Mouse (Mus musculus) liver, embryonic 16.5 days (tissue): Measurements from ENCODE around the gene Sh3rf1. TPM values are rescaled to one million over a fixed set of nuclear protein-coding genes. Genes with fewer than 3 reads are reported as not detected.

Experiments used
- ATAC-seq: fragments of 200-750 bp; cut with Nextera tagmentation; 2 replicates; pipeline ENCODE4 v1.8.0; 2017; ENCODE audit warnings: low read depth, mild to moderate bottlenecking, moderate number of reproducible peaks, moderate library complexity
- H3K27ac ChIP-seq: fragments of 300-500 bp; sonication (generic); 2 replicates; pipeline ENCODE4 v1.5.1; 2014; ENCODE audit warnings: mild to moderate bottlenecking, low read length
- H3K27me3 ChIP-seq: fragments of 300-500 bp; sonication (generic); 2 replicates; pipeline ENCODE4 v1.6.1; 2014; ENCODE audit warnings: low read depth, low read length, mixed read lengths; ENCODE audit not compliant: control insufficient read depth, insufficient read depth
- H3K36me3 ChIP-seq: fragments of 300-500 bp; sonication (generic); 2 replicates; pipeline ENCODE4 v1.6.1; 2014; ENCODE audit warnings: mild to moderate bottlenecking; ENCODE audit not compliant: control insufficient read depth, insufficient read depth
- H3K4me1 ChIP-seq: fragments of 300-500 bp; sonication (generic); 2 replicates; pipeline ENCODE4 v1.6.1; 2014; ENCODE audit warnings: low read depth, low read length, mixed read lengths; ENCODE audit not compliant: control insufficient read depth
- H3K4me2 ChIP-seq: fragments of 300-500 bp; sonication (generic); 2 replicates; pipeline ENCODE4 v1.6.1; 2014; ENCODE audit warnings: low read depth, low read length, mixed read lengths
- H3K4me3 ChIP-seq: fragments of 300-500 bp; sonication (generic); 2 replicates; pipeline ENCODE4 v1.5.1; 2014; ENCODE audit warnings: low read depth, mild to moderate bottlenecking, low read length
- H3K9ac ChIP-seq: fragments of 300-500 bp; sonication (generic); 2 replicates; pipeline ENCODE4 v1.6.1; 2014; ENCODE audit warnings: low read depth, low read length
- H3K9me3 ChIP-seq: fragments of 300-500 bp; sonication (generic); replicated peaks from 2 replicates; pipeline ENCODE4 v1.6.1; 2016; ENCODE audit warnings: low read length; ENCODE audit not compliant: control insufficient read depth
- WGBS: fragments of 180-500 bp; shearing (Covaris S2); extraction: QIAGEN DNeasy Blood & Tissue Kit; methylation state at CpG from one replicate; pipeline ENCODE4 v1.1.7; 2014; ENCODE audit not compliant: insufficient replicate concordance; 5-methylcytosine and 5-hydroxymethylcytosine counted together
- polyA plus RNA-seq: library from polyadenylated mRNA; unstranded; fragments of >200 nt; fragmentation: Nextera tagmentation; extraction: Ambion mirVana; gene quantifications from 2 replicates; pipeline ENCODE4 v1.2.1, GENCODE M21; 2015

Gene Sh3rf1
- polyA plus RNA-seq, 1 experiment from 2014 or later = 1.5 TPM

DNA sequence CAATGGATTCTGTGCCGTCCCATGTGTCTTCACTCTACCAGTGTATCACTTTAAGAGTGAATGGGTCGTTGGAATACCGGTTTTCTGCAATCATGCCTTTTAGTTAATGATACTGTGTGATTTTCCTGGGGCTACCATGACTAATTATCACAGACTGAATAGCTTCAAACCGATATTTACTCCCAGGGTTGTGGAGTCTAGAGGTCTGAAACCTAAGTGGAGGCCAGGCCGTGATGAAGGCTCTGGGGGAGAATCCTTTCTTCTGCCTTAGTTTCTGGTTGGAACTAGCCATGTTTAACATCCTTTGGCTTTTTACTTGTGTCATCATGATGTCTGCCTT lies 78.3 kb downstream of the Sh3rf1 start:
- no peaks in the 10 kb centered on the region for H3K27me3 ChIP-seq
- WGBS = 60% methylated on average over 5 of the region's 5 CpGs
- ATAC-seq = no peak
- H3K9me3 ChIP-seq = no peaks in the 10 kb centered on the region
- H3K4me3 ChIP-seq = no peak overlapping the region
- H3K4me1 ChIP-seq = no peaks in the 10 kb centered on the region
- no peak overlapping the region for H3K9ac ChIP-seq
- no peak overlapping the region for H3K27ac ChIP-seq
- no peak overlapping the region for H3K4me2 ChIP-seq
- H3K36me3 ChIP-seq = no peaks in the 10 kb centered on the region

GRCm38 (mm10) chr8:61305451-61306070 lies 81.9 kb downstream of the Sh3rf1 start:
- Histone ChIP-seq H3K27ac (no peak overlapping the region), H3K4me1 (no peaks in the 10 kb centered on the region; the same call in 1 of the 2 replicates), H3K9me3 (no peaks in the 10 kb centered on the region), H3K36me3 (no peaks in the 10 kb centered on the region), H3K4me3 (no peak overlapping the region), H3K4me2 (no peak overlapping the region), H3K27me3 (no peaks in the 10 kb centered on the region), H3K9ac (no peak overlapping the region)
- WGBS = 38% methylated on average over 7 of the region's 7 CpGs
- no peak for ATAC-seq

DNA sequence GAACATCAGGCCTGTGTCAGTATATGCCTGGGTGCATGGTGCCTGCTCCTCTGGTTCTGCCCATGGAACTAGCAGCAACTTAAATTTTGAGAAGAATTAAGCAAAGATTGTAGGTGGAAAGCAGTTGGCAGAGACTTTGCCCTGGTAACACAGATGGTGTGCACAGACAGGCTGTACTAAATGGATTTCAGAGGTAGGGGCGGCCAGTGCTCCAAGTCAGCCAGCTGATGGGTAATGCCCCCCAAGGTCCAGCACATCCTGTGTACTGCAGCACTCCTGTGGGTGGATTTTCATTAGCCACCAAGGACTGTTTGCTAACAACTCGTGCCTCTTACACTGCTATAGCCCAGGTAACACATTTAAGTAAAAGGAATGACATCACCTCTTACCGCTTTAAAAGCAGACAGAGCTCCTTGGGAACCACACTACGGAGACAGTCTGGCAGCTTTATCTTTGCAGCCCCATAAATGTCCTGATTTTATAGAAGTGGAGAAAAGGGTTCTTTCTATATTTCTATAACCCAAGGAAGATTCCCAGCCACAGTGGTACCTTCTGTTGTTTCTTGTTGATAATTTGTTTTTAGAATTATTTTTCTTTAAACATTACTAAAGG lies 82.9 kb downstream of the Sh3rf1 start:
- Histone ChIP-seq H3K9me3 (no peaks in the 10 kb centered on the region), H3K27me3 (no peaks in the 10 kb centered on the region), H3K36me3 (no peaks in the 10 kb centered on the region), H3K4me1 (no peaks in the 10 kb centered on the region; the same call in 1 of the 2 replicates), H3K27ac (no peak overlapping the region), H3K4me3 (no peak overlapping the region), H3K4me2 (no peak overlapping the region), H3K9ac (no peak overlapping the region)
- WGBS = 64% methylated on average over 4 of the region's 4 CpGs
- ATAC-seq = no peak

- Histone ChIP-seq H3K36me3 (no peaks in the 10 kb centered on the region), H3K27ac (no peak overlapping the region)
- no peak for ATAC-seq
Observed at GRCm38 (mm10) chr8:61308896-61309295, 85.2 kb downstream of the Sh3rf1 start.

DNA sequence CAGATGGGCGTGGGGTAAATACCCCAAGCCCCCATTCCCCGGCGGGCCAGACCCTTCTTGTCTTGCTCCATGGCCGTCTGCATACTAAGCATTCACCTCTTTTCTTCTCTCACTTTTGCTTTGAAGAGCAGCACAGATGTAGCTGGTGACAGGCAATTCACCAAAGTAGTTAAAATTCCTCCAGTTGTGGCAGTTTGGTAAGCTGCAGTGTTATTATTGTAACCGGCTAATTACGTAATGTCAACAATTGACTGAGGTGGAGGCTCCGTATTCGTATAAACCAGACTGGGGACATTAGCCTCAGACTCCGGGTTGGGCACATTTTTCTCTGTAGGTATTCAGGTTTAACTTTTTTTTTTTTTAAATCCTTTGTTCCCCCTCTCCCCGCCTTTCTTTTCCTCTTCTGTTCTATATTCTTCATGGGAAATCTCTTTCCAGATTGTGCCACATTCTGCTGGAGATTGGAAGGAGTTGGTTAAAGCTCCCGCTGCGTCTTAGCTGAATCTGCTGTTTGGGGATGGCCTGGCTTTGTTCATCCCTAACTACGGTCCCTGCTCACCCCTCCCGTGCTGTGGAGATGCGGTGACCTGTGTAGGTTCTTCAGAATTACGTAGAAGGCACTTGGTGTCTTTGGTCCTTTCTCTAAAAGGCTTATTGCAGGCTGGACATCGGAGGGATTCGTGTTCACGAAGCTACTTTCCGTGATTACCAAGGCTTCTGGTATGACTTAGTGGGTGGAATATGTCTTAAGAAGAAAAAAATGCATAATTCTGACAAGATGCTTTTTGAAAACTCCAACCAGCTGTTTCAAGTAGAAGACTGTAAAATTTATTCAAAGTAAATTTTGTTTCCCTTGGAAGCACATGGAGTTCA lies 86.1 kb downstream of the Sh3rf1 start:
- 66% methylated on average over 20 of the region's 20 CpGs for WGBS
- Histone ChIP-seq H3K4me1 (no peaks in the 10 kb centered on the region; the same call in 1 of the 2 replicates), H3K4me3 (no peak overlapping the region), H3K36me3 (no peaks in the 10 kb centered on the region), H3K27me3 (no peaks in the 10 kb centered on the region), H3K9me3 (no peaks in the 10 kb centered on the region), H3K9ac (no peak overlapping the region), H3K4me2 (no peak overlapping the region), H3K27ac (no peak overlapping the region)
- ATAC-seq = no peak

More at GRCm38 (mm10) chr8:61308896-61309295, 85.2 kb downstream of the Sh3rf1 start:
- Histone ChIP-seq H3K9ac (no peak overlapping the region), H3K4me2 (no peak overlapping the region), H3K4me3 (no peak overlapping the region), H3K27me3 (no peaks in the 10 kb centered on the region), H3K4me1 (no peaks in the 10 kb centered on the region; the same call in 1 of the 2 replicates), H3K9me3 (no peaks in the 10 kb centered on the region)

DNA sequence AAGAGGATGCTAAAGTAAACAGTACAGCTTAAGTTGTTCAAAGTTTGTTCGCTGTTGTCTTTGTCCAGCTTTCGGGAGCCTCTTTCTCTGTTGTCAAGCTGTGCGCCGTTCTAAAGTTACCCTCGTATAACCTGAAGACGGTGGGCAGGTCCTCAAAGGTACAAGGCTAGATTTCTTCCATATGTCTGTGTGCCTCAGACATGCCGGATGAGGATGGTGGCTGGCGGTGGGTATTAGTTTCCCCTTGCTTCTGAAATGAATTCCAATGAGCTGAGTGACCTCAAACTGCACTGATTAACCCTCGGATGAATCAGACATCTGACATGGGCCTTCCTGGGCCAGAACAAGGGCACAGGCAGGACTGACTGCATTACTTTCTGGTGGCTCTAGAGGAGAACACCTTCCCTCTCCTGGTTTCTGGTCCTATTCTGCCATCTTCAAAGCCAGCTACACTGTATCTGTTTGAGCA lies 86.8 kb downstream of the Sh3rf1 start:
- no peaks in the 10 kb centered on the region; the same call in 1 of the 2 replicates for H3K4me1 ChIP-seq
- no peak overlapping the region for H3K27ac ChIP-seq
- no peak overlapping the region for H3K9ac ChIP-seq
- no peaks in the 10 kb centered on the region for H3K9me3 ChIP-seq
- H3K27me3 ChIP-seq = no peaks in the 10 kb centered on the region
- H3K36me3 ChIP-seq = no peaks in the 10 kb centered on the region
- no peak overlapping the region for H3K4me3 ChIP-seq
- 65% methylated on average over 9 of the region's 9 CpGs for WGBS
- no peak overlapping the region for H3K4me2 ChIP-seq
- ATAC-seq = no peak

DNA sequence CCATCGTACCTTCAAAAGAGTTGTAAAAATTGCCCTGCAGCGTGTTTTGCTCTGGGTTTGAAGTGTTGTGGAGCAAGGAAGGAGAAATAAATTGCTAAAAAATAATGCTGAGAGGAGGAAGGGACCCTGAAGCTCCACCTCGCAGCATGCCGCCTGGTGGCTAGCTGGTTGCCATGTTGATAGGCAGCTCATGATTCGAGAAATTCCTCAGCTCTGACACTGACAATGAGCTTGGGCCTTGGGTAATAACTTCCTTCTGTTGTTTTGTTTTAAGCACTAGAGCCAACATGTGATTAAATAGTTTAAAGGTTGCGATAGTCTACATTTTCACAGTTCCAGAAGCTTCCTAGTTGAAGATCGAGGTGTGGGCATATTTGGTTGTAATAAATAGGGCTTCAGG lies 89.3 kb downstream of the Sh3rf1 start:
- Histone ChIP-seq H3K4me1 (no peaks in the 10 kb centered on the region; the same call in 1 of the 2 replicates), H3K27ac (no peak overlapping the region), H3K27me3 (no peaks in the 10 kb centered on the region), H3K36me3 (no peaks in the 10 kb centered on the region), H3K9me3 (no peaks in the 10 kb centered on the region), H3K4me3 (no peak overlapping the region), H3K9ac (no peak overlapping the region), H3K4me2 (no peak overlapping the region)
- 66% methylated on average over 7 of the region's 7 CpGs for WGBS
- ATAC-seq = no peak

DNA sequence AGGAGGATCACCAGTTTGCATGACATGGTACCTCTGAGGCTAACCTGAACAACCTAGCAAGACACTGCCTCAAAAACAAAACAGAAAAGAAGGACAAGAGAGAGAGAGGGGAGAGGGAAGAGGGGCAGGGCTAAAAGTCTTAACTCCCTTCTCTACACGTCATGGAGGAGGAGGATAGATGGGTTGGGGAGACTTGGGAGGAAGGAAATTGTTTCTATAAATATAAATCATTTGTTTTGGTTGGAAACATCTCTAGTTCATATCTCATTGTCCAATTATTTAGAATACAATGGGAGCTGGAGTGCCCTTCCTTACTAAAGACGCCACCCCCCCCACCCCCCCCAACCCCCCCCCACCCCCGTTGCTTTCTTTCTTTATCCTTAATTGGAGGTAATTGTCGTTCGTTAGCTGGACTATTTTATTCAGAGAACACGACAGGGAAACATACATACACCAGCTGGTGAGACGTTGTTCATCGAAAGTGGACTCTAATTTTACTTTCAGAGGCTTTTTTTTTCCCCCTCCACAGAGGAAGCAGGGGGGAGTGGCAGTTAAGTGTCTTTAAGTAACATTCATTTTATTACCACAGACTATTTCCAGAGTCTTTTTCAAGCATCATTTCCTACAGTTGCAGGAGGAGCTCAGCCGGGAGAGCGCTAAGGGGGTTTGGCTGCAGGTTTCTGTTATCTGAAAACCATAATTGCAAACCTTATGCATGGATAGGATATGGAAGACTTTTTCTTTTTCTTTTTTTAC lies 92.5 kb downstream of the Sh3rf1 start:
- no peaks in the 10 kb centered on the region for H3K9me3 ChIP-seq
- ATAC-seq = no peak
- no peak overlapping the region for H3K27ac ChIP-seq
- no peaks in the 10 kb centered on the region for H3K27me3 ChIP-seq
- H3K4me2 ChIP-seq = no peak overlapping the region
- H3K9ac ChIP-seq = no peak overlapping the region
- no peak overlapping the region for H3K4me3 ChIP-seq
- no peaks in the 10 kb centered on the region for H3K4me1 ChIP-seq
- WGBS = 36% methylated on average over 9 of the region's 10 CpGs
- H3K36me3 ChIP-seq = no peaks in the 10 kb centered on the region
